Mouse (Mus musculus): ENCODE data around the gene G430095P16Rik.

The G430095P16Rik gene

DNA sequence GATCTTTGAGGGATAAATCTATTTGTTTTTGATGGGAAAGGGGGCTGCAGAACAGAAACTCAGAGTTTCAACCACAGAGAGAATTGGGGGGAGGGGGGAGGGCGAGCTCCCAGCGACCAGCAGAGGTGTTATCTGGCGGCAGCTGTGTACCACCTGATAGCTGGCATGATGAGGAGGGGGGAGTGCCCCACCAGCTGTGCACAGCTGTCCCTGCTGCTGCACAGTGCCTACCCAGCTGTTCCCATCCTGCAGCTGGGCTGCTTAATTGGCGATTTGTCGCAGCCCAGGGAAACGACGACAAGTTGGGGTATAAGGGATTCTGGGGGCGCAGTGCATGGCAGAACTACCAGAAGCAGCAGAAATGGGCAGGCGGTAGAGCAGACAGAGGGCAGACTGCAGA lies 1.9 kb downstream of the G430095P16Rik start:
- DNase-seq: no peak

DNA sequence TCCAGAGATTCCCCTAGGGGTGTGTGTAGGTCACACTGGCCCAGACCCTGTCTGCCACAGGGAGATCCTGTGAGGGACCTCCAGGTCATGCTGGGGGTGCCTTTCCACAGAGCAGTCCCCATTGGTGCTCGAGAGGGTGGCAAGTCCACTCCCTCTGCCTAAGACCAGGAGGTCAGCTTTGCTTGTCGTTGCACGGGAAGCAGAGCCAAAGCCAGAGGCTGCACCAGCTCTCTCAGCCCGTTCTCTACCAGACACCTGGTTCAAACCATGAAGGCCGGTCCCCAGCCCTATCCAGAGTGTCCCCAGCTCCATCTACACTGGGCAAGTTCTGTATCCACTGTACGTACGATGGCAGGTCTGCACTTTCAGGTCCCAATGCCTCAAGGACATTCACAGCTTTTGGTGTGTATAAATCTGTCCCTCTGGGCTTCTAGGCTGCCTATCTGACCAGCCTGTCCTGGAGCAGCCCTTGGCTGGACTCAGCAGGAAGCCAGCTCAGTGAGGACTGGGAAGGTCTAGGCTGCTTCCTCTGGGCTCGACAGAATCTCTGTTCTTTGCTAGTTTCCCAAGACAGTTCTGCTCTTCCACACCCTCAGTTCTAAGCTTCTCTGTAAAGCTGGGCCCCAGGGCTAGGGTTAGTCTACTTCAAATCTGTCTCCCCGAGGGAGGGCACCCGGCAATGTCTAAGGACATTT lies 2.6 kb downstream of the G430095P16Rik start:
- DNase-seq: no peak

DNA sequence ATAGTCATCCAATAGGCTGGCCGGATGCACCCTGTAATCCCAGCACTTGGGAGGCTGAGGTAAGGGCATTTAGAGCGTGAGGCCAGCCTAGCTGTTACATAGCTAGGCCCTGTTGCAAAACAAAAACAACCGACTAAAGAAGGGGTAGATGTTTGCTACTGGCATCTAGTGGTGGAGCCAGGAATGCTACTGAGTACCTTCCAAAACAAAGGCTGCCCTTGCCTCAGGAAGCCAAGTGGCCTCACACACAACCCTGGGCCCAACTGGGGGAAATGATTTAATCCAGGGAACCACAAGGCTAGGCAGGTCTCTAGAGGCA lies 3.1 kb downstream of the G430095P16Rik start:
- DNase-seq: peak; percentile 55 to 63

GRCm38 (mm10) chr8:84728474-84728873 lies 5.7 kb downstream of the G430095P16Rik start:
- peak in 1 of 2 experiments; percentile 45 for DNase-seq

GRCm38 (mm10) chr8:84729921-84730362 lies 7.1 kb downstream of the G430095P16Rik start:
- DNase-seq: peak; percentile 81 to 83

DNA sequence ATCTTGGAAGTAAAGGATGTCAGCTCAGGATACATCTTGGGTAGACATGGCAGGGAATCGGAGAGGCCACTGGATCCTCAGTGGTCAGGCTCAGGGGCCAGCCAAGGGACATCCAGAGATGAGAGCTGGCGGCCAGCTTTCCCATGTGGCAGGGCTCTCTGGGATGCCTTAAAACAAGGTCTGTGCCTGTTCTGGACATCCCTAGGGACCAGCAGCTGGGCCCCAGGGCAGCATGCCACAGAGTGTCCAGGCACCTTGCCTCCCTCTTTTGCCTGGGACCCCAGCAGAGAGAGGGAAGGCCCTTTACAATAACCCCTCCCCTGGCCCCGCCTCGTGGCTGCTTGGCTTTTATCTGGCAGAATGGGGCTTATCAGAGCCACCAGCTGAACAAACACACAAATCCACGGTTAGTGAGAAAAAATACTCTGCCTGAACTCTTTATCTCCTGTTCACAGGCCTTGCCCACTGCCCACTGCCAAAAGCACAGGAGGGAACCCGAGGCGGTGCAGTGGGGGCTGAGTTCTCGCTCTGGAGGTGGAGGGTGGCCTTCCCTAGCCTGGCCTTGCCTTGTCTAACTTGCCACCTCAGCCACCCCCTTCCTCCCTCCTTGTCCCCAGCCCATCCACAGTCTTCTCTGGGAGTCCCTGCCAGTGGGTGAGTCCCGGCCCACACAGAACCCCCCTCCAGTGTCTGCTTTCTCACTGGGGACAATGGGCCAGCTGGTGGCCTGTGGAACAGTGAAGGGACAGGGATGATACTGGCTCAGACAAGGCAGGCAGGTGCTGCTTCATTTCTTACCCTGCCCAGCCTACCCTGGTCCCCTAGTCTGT lies 7.9 kb downstream of the G430095P16Rik start:
- peak; percentile 59 to 60 for DNase-seq

- peak in 1 of 2 experiments; percentile 63 for DNase-seq
These were observed 8.8 kb downstream of the G430095P16Rik start for GRCm38 (mm10) chr8:84731371-84732177.

DNA sequence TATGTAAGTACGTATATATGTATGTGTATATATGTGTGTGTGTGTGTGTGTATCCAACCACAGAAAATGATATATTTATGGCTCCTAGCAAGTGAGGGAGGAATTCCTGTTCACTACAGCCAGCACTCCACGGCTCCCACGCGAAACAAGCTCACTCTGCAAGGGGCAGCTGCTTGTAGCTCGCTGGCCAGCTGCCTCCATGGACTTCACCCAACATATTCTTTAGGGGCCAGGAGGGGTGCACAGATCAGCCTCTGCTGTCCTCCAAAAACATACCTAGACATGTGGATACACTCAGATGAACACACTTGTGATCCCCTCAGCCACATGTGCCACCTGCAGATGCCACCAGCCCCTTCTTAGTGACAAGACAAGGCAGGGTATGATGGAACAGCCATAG lies 9.7 kb downstream of the G430095P16Rik start:
- DNase-seq: no peak

GRCm38 (mm10) chr8:84732996-84733395 lies 10.2 kb downstream of the G430095P16Rik start:
- DNase-seq: no peak

DNA sequence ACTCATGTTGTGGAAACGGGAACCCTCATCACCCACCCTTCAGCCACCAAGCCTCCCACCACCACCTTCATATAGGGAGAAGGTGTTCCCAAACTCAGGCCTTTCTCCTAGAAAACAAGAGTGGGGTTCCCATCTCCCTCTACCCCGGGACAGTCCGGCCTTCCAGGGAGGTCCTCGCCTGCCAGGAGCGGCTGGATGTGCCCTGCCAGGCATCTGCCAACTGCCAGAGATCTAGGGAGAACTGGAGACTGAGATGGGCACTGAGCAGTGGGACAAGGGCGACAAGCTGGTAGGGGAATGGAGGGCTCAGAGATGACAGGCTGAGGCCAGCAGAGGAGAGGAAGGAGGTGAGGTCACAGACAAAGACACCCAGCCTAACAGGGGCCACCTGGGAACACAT lies 11.2 kb downstream of the G430095P16Rik start:
- no peak for DNase-seq

GRCm38 (mm10) chr8:84734680-84735079 lies 11.9 kb downstream of the G430095P16Rik start:
- DNase-seq: no peak

- no peak for DNase-seq
These were observed 12.8 kb downstream of the G430095P16Rik start for GRCm38 (mm10) chr8:84735597-84735996.

DNA sequence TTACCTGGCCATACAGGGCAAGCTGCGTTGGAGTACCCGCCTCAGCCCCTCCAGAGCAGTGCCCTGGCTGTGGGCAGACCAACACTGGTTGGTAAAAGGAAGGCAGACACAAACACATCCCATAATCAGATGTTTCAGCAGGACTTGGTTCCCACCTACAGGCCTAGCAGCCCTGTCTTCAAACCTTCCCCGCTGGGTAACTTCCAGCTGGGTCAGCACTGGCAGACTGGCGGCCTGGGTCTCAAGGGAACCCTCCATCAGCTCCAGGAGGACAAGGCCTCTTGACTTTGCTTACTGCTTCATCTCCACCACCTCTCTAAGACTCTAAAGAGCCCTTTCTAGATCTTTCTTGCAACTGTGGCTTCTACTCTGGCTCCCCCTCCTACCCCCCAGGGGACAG lies 13.7 kb downstream of the G430095P16Rik start:
- DNase-seq: no peak

DNA sequence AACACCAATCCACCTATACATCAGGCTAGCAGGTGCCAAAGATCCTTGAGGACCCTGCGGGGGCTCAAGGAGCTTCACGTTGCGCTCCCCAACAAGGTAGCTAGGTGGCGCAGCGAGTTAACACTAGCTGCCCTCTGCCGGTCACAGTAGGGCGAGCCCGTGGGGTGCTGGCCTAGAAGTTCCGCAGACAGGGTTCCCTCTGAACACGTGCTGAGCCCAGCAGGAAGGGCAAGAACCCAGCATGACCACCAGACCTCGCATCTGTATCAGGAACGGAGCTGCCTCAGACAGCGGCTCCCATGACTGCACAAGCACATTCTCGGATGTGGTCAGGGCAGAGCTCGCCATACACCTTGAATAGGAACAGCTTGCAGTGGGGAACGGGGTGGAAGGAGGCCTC lies 14.8 kb downstream of the G430095P16Rik start:
- DNase-seq: peak; percentile 88 to 90

DNA sequence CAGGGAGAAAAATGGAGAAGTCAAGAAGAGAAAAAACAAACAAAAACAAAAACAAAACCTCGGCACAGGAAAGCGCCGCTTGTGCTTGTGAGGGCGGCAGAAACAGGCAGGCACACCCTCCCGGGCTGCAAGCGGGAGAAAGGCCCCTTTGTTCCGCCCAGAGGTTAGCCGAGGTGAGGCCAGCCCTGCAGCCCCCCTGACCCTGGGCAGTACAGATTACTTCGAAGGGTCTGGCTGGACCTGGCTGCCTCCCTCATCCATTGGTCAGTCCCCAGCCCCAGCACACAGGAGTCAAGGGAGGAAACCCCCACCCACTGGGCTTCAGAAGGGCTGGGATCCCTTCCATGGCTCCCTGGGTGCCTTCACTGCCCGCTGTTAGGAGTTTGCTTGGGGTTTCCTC lies 15.5 kb downstream of the G430095P16Rik start:
- no peak for DNase-seq

GRCm38 (mm10) chr8:84738715-84739400 lies 16.1 kb downstream of the G430095P16Rik start:
- DNase-seq: peak in 1 of 2 experiments; percentile 58

- no peak for DNase-seq
These were observed 16.6 kb downstream of the G430095P16Rik start for GRCm38 (mm10) chr8:84739401-84739742.

DNA sequence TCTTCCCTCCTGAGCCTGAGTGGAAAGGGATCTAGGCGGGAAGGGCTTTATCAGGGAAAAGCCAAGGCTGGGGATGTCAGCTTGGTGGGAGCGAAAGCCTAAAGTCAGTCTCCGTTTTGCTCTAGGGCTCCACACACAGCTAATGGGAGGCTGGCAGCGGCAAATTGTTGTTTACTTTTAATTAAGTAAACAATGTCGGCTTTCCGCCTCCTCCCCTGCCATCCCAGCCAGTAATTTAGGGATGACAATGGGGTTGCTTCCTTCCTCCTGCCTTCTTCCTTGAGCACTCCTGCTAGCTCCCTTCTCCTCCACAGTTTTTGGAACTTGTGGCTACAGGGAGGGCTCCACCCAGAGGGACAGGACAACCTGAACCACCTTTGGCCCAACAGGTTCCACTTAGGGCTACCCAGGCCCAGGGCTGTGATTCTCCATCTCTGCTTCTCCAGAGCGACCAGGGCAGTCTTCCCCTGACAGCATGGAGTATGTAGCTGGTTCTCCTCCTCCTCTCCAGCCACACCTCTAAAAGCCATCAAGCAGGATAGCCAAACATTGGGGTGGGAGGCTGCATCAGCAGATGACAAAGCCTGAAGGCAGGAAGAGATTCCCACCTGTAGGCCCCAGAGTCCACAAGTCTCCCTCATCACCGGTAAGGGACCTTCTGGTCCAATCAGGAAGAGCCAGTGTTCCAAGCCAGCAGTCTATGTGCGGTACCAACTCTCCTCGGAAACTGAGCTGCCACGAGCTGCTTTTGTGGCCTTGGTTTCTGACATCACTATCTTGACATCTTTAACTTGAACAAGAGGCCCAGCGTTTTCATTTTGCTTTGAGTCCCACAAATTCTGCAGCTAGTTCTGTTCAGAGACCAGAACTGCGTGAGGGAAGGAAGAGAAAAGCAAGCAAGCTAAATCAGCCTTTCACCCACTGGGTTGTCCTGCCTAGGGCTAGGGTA lies 18.4 kb downstream of the G430095P16Rik start:
- DNase-seq: no peak

- DNase-seq: no peak
These were observed 19.6 kb downstream of the G430095P16Rik start for GRCm38 (mm10) chr8:84742171-84743053.

- no peak for DNase-seq
These were observed 20.2 kb downstream of the G430095P16Rik start for GRCm38 (mm10) chr8:84743054-84743415.
